Comparison of ENCODE assay signal across 8 mouse cellular contexts in the genomic region with DNA sequence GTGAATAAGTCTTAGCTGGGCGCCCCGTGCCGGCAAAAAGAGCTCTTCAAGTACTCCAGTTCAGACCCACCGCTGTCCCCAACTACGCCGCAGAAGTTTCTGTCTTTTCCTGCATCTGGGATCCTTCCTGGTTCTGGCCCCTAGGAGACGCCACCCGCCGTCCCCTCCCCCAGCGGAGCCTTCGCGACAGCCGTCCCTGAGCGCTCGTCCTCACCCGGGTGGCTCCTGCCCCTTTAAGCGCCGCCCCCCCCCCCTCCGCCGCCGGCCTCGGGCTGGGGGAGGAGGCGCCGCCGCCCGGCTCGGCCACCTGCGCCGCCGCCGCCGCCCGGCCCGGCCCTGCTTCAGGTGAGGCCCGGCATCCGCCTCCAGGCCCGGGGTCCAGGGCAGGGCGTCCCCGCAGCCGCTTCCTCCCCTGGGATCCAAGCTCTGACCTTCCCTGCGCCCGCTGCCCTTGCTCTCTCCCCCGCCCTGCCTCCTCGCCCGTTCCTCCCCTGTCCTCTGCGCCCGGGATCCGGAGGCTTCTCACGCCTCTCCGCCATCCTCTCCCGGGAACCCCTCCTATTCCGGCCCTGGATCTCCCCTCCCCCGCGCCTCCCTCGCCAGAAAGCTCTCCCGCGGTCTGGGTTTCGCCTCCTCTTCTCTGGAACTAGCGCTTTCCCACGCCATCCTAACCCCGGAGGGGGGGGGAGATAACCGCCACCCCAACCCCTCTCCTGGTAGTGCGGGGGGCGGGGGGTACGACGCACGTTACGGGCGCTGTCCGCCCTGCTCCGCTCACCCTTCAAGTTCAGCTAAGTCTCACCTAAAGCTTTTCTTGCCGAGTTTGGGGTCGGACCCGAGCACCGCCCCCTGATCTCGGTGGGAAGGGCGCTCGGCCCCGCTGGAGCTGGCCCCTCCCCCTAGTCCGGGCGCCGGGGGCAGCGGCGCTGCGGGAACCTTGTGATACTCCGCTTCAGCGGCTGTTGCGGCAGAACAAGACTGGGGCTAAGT. TPM values are rescaled to one million over a fixed set of nuclear protein-coding genes. Genes with fewer than 3 reads are reported as not detected.
A peak's percentile ranks its signal among the peaks of the same experiment; 100 is the strongest.
DNase-seq lines count a peak whose midpoint lies in the region; ATAC-seq lines count a peak whose summit lies in the region.

No protein-coding gene starts in this region.

- H3K4me3 ChIP-seq in intestine, embryonic 14.5 days (ENCODE audit: low read depth, low read length) = peak overlapping the region; percentile 62
- H3K4me3 ChIP-seq in limb, embryonic 11.5 days (ENCODE audit: low read depth, low read length) = peak overlapping the region; percentile 77
- peak overlapping the region; percentile 87 for H3K4me3 ChIP-seq in midbrain, embryonic 12.5 days

- ATAC-seq in intestine, embryonic 14.5 days (replicated peaks; ENCODE audit: low FRiP score, low TSS enrichment, low read depth) = peak; percentile 47
- peak; percentile 37 for ATAC-seq in limb, embryonic 11.5 days (ENCODE audit: insufficient number of reproducible peaks, low FRiP score, low TSS enrichment, low read depth)
- peak; percentile 48 for ATAC-seq in midbrain, embryonic 12.5 days (ENCODE audit: low FRiP score, low read depth)
- no peak for ATAC-seq in monocyte, adult 5-6 weeks (replicated peaks; ENCODE audit: insufficient number of reproducible peaks, low FRiP score, low TSS enrichment, poor library complexity, severe bottlenecking)

- H3K4me1 ChIP-seq in intestine, embryonic 14.5 days (replicated peaks; ENCODE audit: control insufficient read depth, insufficient read depth, low read length) = peaks cover 26% of the 10 kb centered on the region
- peaks cover 22% of the 10 kb centered on the region for H3K4me1 ChIP-seq in limb, embryonic 11.5 days (ENCODE audit: control insufficient read depth, insufficient read depth, low read length)
- peaks cover 46% of the 10 kb centered on the region for H3K4me1 ChIP-seq in midbrain, embryonic 12.5 days

- peak; percentile 77 for DNase-seq in adrenal gland, adult 8-10 months
- DNase-seq in embryo, embryonic 10 days (ENCODE audit: low spot score) = peak; percentile 88
- peak; percentile 80 for DNase-seq in gastrocnemius, postnatal 10 days
- peak; percentile 90 for DNase-seq in intestine, embryonic 14.5 days (ENCODE audit: low spot score)
- DNase-seq in limb, embryonic 11.5 days (ENCODE audit: low spot score) = peak; percentile 83
- peak; percentile 76 for DNase-seq in spleen, adult 12 weeks (ENCODE audit: low spot score)

- under 1% methylated on average over 78 of the region's 88 CpGs for WGBS in intestine, embryonic 14.5 days
- under 1% methylated on average over 79 of the region's 88 CpGs for WGBS in limb, embryonic 11.5 days
- WGBS in midbrain, embryonic 12.5 days = under 1% methylated on average over 68 of the region's 88 CpGs

- peak overlapping the region; percentile 61 for H3K9ac ChIP-seq in intestine, embryonic 14.5 days (ENCODE audit: low read length)
- H3K9ac ChIP-seq in limb, embryonic 11.5 days (ENCODE audit: low read length) = peak overlapping the region; percentile 77
- peak overlapping the region; percentile 83 for H3K9ac ChIP-seq in midbrain, embryonic 12.5 days (replicated peaks)

- H3K27ac ChIP-seq in intestine, embryonic 14.5 days (ENCODE audit: low read depth) = peak overlapping the region; percentile 89
- peak overlapping the region; percentile 85 for H3K27ac ChIP-seq in limb, embryonic 11.5 days (replicated peaks; ENCODE audit: low read depth, low read length)
- peak overlapping the region; percentile 91 for H3K27ac ChIP-seq in midbrain, embryonic 12.5 days (replicated peaks)

- peaks cover 26% of the 10 kb centered on the region for H3K36me3 ChIP-seq in intestine, embryonic 14.5 days (ENCODE audit: control insufficient read depth, insufficient read depth, low read length)
- peaks cover 16% of the 10 kb centered on the region for H3K36me3 ChIP-seq in limb, embryonic 11.5 days (ENCODE audit: control insufficient read depth, insufficient read depth, low read length)
- peaks cover 27% of the 10 kb centered on the region for H3K36me3 ChIP-seq in midbrain, embryonic 12.5 days

- H3K4me2 ChIP-seq in intestine, embryonic 14.5 days (ENCODE audit: low read length) = peak overlapping the region; percentile 83
- H3K4me2 ChIP-seq in limb, embryonic 11.5 days (ENCODE audit: low read depth, severe bottlenecking) = peak overlapping the region; percentile 88
- peak overlapping the region; percentile 90 for H3K4me2 ChIP-seq in midbrain, embryonic 12.5 days (replicated peaks)

- no peaks in the 10 kb centered on the region for H3K9me3 ChIP-seq in intestine, embryonic 14.5 days (ENCODE audit: control insufficient read depth, low read length)
- no peaks in the 10 kb centered on the region for H3K9me3 ChIP-seq in limb, embryonic 11.5 days (ENCODE audit: control insufficient read depth, low read length)
- no peaks in the 10 kb centered on the region for H3K9me3 ChIP-seq in midbrain, embryonic 12.5 days

- H3K27me3 ChIP-seq in intestine, embryonic 14.5 days (replicated peaks; ENCODE audit: control insufficient read depth, insufficient read depth, low read length) = no peaks in the 10 kb centered on the region
- H3K27me3 ChIP-seq in limb, embryonic 11.5 days (ENCODE audit: control insufficient read depth, insufficient read depth, low read length) = no peaks in the 10 kb centered on the region
- no peaks in the 10 kb centered on the region for H3K27me3 ChIP-seq in midbrain, embryonic 12.5 days

RNA-seq across cellular contexts. Expression of gene Baz2a, which starts 1.4 kb away (rescaled TPM):
- 10 to 100 TPM; 52.9 to 78.0 (median 62.7) TPM for total RNA-seq in adrenal gland, adult 8-10 months (2022)
- 10 to 100 TPM; 16.1 to 22.7 TPM for total RNA-seq in gastrocnemius, postnatal 10 days (2021)
- 23.7 and 26.2 TPM in 2 replicates for polyA plus RNA-seq in intestine, embryonic 14.5 days (2014; fragmentation: Nextera tagmentation; extraction: Ambion mirVana)
- polyA plus RNA-seq in limb, embryonic 11.5 days (2014; fragmentation: Nextera tagmentation; extraction: Ambion mirVana) = 16.7 and 17.1 TPM in 2 replicates
- 14.1 and 16.0 TPM in 2 replicates for polyA plus RNA-seq in midbrain, embryonic 12.5 days (2016; fragmentation: Nextera tagmentation; extraction: Ambion mirVana)
- total RNA-seq in monocyte, adult 5-6 weeks (2017) = 36.8 to 80.0 TPM (median 45.1 TPM) in 3 replicates

RNA-seq across cellular contexts. Expression of gene Atp5b, which starts 9.7 kb away (rescaled TPM):
- 1,000 to 10,000 TPM; 1,737 to 2,601 (median 2,176) TPM for total RNA-seq in adrenal gland, adult 8-10 months (2022)
- 1,000 to 10,000 TPM; 3,585 to 4,036 TPM for total RNA-seq in gastrocnemius, postnatal 10 days (2021)
- 2,618 and 2,654 TPM in 2 replicates for polyA plus RNA-seq in intestine, embryonic 14.5 days (2014; fragmentation: Nextera tagmentation; extraction: Ambion mirVana)
- 2,292 and 2,394 TPM in 2 replicates for polyA plus RNA-seq in limb, embryonic 11.5 days (2014; fragmentation: Nextera tagmentation; extraction: Ambion mirVana)
- 1,976 and 1,998 TPM in 2 replicates for polyA plus RNA-seq in midbrain, embryonic 12.5 days (2016; fragmentation: Nextera tagmentation; extraction: Ambion mirVana)
- total RNA-seq in monocyte, adult 5-6 weeks (2017) = 601 to 762 TPM (median 711 TPM) in 3 replicates

RNA-seq across cellular contexts. Expression of gene Ptges3, which starts 34.0 kb away (rescaled TPM):
- 100 to 1,000 TPM; 128 to 203 (median 146) TPM for total RNA-seq in adrenal gland, adult 8-10 months (2022)
- 10 to 100 TPM; 76.1 to 84.5 TPM for total RNA-seq in gastrocnemius, postnatal 10 days (2021)
- polyA plus RNA-seq in intestine, embryonic 14.5 days (2014; fragmentation: Nextera tagmentation; extraction: Ambion mirVana) = 465 and 489 TPM in 2 replicates
- polyA plus RNA-seq in limb, embryonic 11.5 days (2014; fragmentation: Nextera tagmentation; extraction: Ambion mirVana) = 631 and 646 TPM in 2 replicates
- 545 and 553 TPM in 2 replicates for polyA plus RNA-seq in midbrain, embryonic 12.5 days (2016; fragmentation: Nextera tagmentation; extraction: Ambion mirVana)
- 122 to 160 TPM (median 144 TPM) in 3 replicates for total RNA-seq in monocyte, adult 5-6 weeks (2017)

RNA-seq across cellular contexts. Expression of gene Naca, which starts 57.4 kb away (rescaled TPM):
- total RNA-seq in adrenal gland, adult 8-10 months (2022) = 100 to 1,000 TPM; 560 to 666 (median 578) TPM
- 100 to 1,000 TPM; 517 to 566 TPM for total RNA-seq in gastrocnemius, postnatal 10 days (2021)
- polyA plus RNA-seq in intestine, embryonic 14.5 days (2014; fragmentation: Nextera tagmentation; extraction: Ambion mirVana) = 929 and 986 TPM in 2 replicates
- polyA plus RNA-seq in limb, embryonic 11.5 days (2014; fragmentation: Nextera tagmentation; extraction: Ambion mirVana) = 1,036 and 1,045 TPM in 2 replicates
- polyA plus RNA-seq in midbrain, embryonic 12.5 days (2016; fragmentation: Nextera tagmentation; extraction: Ambion mirVana) = 716 and 742 TPM in 2 replicates
- 950 to 1,122 TPM (median 1,063 TPM) in 3 replicates for total RNA-seq in monocyte, adult 5-6 weeks (2017)
